Mouse (Mus musculus) hindbrain, embryonic 10.5 days (tissue): ENCODE measurements around the gene Tmem255a. TPM values are rescaled to one million over a fixed set of nuclear protein-coding genes. Genes with fewer than 3 reads are reported as not detected.
A peak's percentile ranks its signal among the peaks of the same experiment; 100 is the strongest.

Source experiments
- DNase-seq: peaks from one replicate; pipeline ENCODE4 v3.0.0-alpha.2; 2017; ENCODE audit warnings: low spot score
- H3K27ac ChIP-seq: fragments of 300-500 bp; sonication (generic); 2 replicates; pipeline ENCODE4 v1.5.1; 2016; ENCODE audit warnings: mild to moderate bottlenecking, moderate library complexity
- H3K27me3 ChIP-seq: fragments of 300-500 bp; sonication (generic); 2 replicates; pipeline ENCODE4 v1.6.1; 2016; ENCODE audit warnings: mild to moderate bottlenecking; ENCODE audit not compliant: poor library complexity, insufficient read depth, severe bottlenecking
- H3K36me3 ChIP-seq: fragments of 300-500 bp; sonication (generic); 2 replicates; pipeline ENCODE4 v1.6.1; 2016; ENCODE audit warnings: mild to moderate bottlenecking, moderate library complexity
- H3K4me1 ChIP-seq: fragments of 300-500 bp; sonication (generic); replicated peaks from 2 replicates; pipeline ENCODE4 v1.6.1; 2016; ENCODE audit warnings: mild to moderate bottlenecking
- H3K4me3 ChIP-seq: fragments of 300-500 bp; sonication (generic); 2 replicates; pipeline ENCODE4 v1.5.1; 2016; ENCODE audit warnings: mild to moderate bottlenecking, moderate library complexity
- H3K9me3 ChIP-seq: fragments of 300-500 bp; sonication (generic); 2 replicates; pipeline ENCODE4 v1.6.1; 2016; ENCODE audit warnings: mild to moderate bottlenecking, moderate library complexity
- WGBS: fragments of 180-500 bp; shearing (Covaris S2); methylation state at CpG from one replicate; pipeline ENCODE4 v1.1.7; 2016; 5-methylcytosine and 5-hydroxymethylcytosine counted together
- polyA plus RNA-seq: library from polyadenylated mRNA; unstranded; fragments of >200 nt; fragmentation: Nextera tagmentation; extraction: Ambion mirVana; gene quantifications from 2 replicates; pipeline ENCODE4 v1.2.1, GENCODE M21; 2016

The Tmem255a gene
- 12.5 and 17.2 TPM in 2 replicates for polyA plus RNA-seq

GRCm38 (mm10) chrX:38251851-38252571, at the start of gene Tmem255a:
Gene Tmem255a, minus strand, starts transcription at chrX:38252439.
- peak; percentile 50 for DNase-seq
- H3K27ac ChIP-seq: 0 out of 2 replicates have a peak within 1 kb of the TSS, but pooled peaks have one; percentile 12
- H3K4me3 ChIP-seq: peak within 1 kb of the TSS; percentile 52
- peaks cover 18% of the 10 kb centered on the region for H3K4me1 ChIP-seq
- H3K9me3 ChIP-seq: no peaks in the 10 kb centered on the region
- H3K27me3 ChIP-seq: peaks cover 33% of the 10 kb centered on the region
- WGBS: 17% methylated on average over 23 of the region's 27 CpGs
- no peaks in the 10 kb centered on the region for H3K36me3 ChIP-seq

GRCm38 (mm10) chrX:38259610-38260009, 7.4 kb upstream of the Tmem255a start:
- Histone ChIP-seq H3K4me3 (no peak overlapping the region), H3K4me1 (no peaks in the 10 kb centered on the region), H3K36me3 (no peaks in the 10 kb centered on the region), H3K9me3 (no peaks in the 10 kb centered on the region), H3K27ac (no peak overlapping the region), H3K27me3 (no peaks in the 10 kb centered on the region)
- WGBS: 38% methylated on average over 2 of the region's 2 CpGs
- DNase-seq: no peak

GRCm38 (mm10) chrX:38250352-38250950, 1.8 kb downstream of the Tmem255a start:
- DNase-seq: peak; percentile 51
- Histone ChIP-seq H3K27ac (no peak overlapping the region), H3K4me1 (peaks cover 21% of the 10 kb centered on the region), H3K36me3 (no peaks in the 10 kb centered on the region), H3K4me3 (peak overlapping the region; percentile 52), H3K9me3 (no peaks in the 10 kb centered on the region), H3K27me3 (peaks cover 36% of the 10 kb centered on the region)
- WGBS: 19% methylated on average over 18 of the region's 18 CpGs

GRCm38 (mm10) chrX:38249640-38250351, 2.4 kb downstream of the Tmem255a start:
- H3K36me3 ChIP-seq: no peaks in the 10 kb centered on the region
- peak overlapping the region; percentile 52; the same call in 1 of the 2 replicates for H3K4me3 ChIP-seq
- H3K27ac ChIP-seq: no peak overlapping the region
- H3K27me3 ChIP-seq: peaks cover 36% of the 10 kb centered on the region
- WGBS: 16% methylated on average over 16 of the region's 16 CpGs
- DNase-seq: peak; percentile 67
- peaks cover 21% of the 10 kb centered on the region for H3K4me1 ChIP-seq
- H3K9me3 ChIP-seq: no peaks in the 10 kb centered on the region

GRCm38 (mm10) chrX:38247601-38248000, 4.6 kb downstream of the Tmem255a start:
- Histone ChIP-seq H3K9me3 (no peaks in the 10 kb centered on the region), H3K4me1 (peaks cover 28% of the 10 kb centered on the region), H3K27me3 (peaks cover 25% of the 10 kb centered on the region), H3K4me3 (no peak overlapping the region), H3K27ac (no peak overlapping the region), H3K36me3 (no peaks in the 10 kb centered on the region)
- 39% methylated on average over 5 of the region's 5 CpGs for WGBS
- no peak for DNase-seq

- Histone ChIP-seq H3K4me3 (no peak overlapping the region), H3K27ac (no peak overlapping the region), H3K9me3 (no peaks in the 10 kb centered on the region), H3K4me1 (peaks cover 27% of the 10 kb centered on the region), H3K36me3 (no peaks in the 10 kb centered on the region), H3K27me3 (peaks cover 20% of the 10 kb centered on the region)
- 33% methylated on average over 6 of the region's 6 CpGs for WGBS
- DNase-seq: no peak
Observed at GRCm38 (mm10) chrX:38247108-38247507, 5.1 kb downstream of the Tmem255a start.

- 28% methylated on average over 2 of the region's 2 CpGs for WGBS
- DNase-seq: peak; percentile 34
- no peak overlapping the region for H3K27ac ChIP-seq
Observed at GRCm38 (mm10) chrX:38237731-38238130, 14.5 kb downstream of the Tmem255a start.

GRCm38 (mm10) chrX:38229888-38230287, 22.4 kb downstream of the Tmem255a start:
- no peak for DNase-seq
- Histone ChIP-seq H3K27me3 (no peaks in the 10 kb centered on the region), H3K36me3 (no peaks in the 10 kb centered on the region), H3K27ac (no peak overlapping the region), H3K9me3 (no peaks in the 10 kb centered on the region), H3K4me3 (no peak overlapping the region), H3K4me1 (no peaks in the 10 kb centered on the region)
- 77% methylated on average over 1 of the region's 1 CpGs for WGBS

More at GRCm38 (mm10) chrX:38237731-38238130, 14.5 kb downstream of the Tmem255a start:
- H3K4me1 ChIP-seq: no peaks in the 10 kb centered on the region
- no peaks in the 10 kb centered on the region for H3K9me3 ChIP-seq
- no peak overlapping the region for H3K4me3 ChIP-seq
- no peaks in the 10 kb centered on the region for H3K36me3 ChIP-seq
- no peaks in the 10 kb centered on the region for H3K27me3 ChIP-seq

GRCm38 (mm10) chrX:38222757-38223156, 29.5 kb downstream of the Tmem255a start:
- Histone ChIP-seq H3K27ac (no peak overlapping the region), H3K27me3 (no peaks in the 10 kb centered on the region), H3K9me3 (no peaks in the 10 kb centered on the region), H3K4me1 (no peaks in the 10 kb centered on the region), H3K36me3 (no peaks in the 10 kb centered on the region), H3K4me3 (no peak overlapping the region)
- no peak for DNase-seq
- 67% methylated on average over 2 of the region's 2 CpGs for WGBS

GRCm38 (mm10) chrX:38217676-38217991, 34.6 kb downstream of the Tmem255a start:
- 93% methylated on average over 2 of the region's 2 CpGs for WGBS
- Histone ChIP-seq H3K4me3 (no peak overlapping the region), H3K4me1 (no peaks in the 10 kb centered on the region), H3K36me3 (no peaks in the 10 kb centered on the region), H3K27me3 (no peaks in the 10 kb centered on the region), H3K27ac (no peak overlapping the region), H3K9me3 (no peaks in the 10 kb centered on the region)
- DNase-seq: no peak

- DNase-seq: no peak
- H3K4me1 ChIP-seq: no peaks in the 10 kb centered on the region
- H3K27me3 ChIP-seq: no peaks in the 10 kb centered on the region
- H3K9me3 ChIP-seq: no peaks in the 10 kb centered on the region
- 89% methylated on average over 9 of the region's 9 CpGs for WGBS
- H3K36me3 ChIP-seq: no peaks in the 10 kb centered on the region
- H3K27ac ChIP-seq: no peak overlapping the region
- H3K4me3 ChIP-seq: no peak overlapping the region
Observed at GRCm38 (mm10) chrX:38216986-38217675, 35.1 kb downstream of the Tmem255a start.

- Histone ChIP-seq H3K27ac (no peak overlapping the region), H3K36me3 (no peaks in the 10 kb centered on the region), H3K4me1 (no peaks in the 10 kb centered on the region), H3K4me3 (no peak overlapping the region), H3K27me3 (no peaks in the 10 kb centered on the region), H3K9me3 (no peaks in the 10 kb centered on the region)
- no peak for DNase-seq
- 61% methylated on average over 1 of the region's 1 CpGs for WGBS
Observed at GRCm38 (mm10) chrX:38207392-38207791, 44.8 kb downstream of the Tmem255a start.
